Mouse (Mus musculus) lung, embryonic 16.5 days (tissue): Measurements from ENCODE around the gene Proser2. TPM values are rescaled to one million over a fixed set of nuclear protein-coding genes. Genes with fewer than 3 reads are reported as not detected.

ENCODE experiments used
- ATAC-seq: fragments of 200-750 bp; cut with Nextera tagmentation; 2 replicates; pipeline ENCODE4 v1.8.0; 2017; ENCODE audit warnings: low read depth, mild to moderate bottlenecking, moderate library complexity
- H3K27ac ChIP-seq: fragments of 300-500 bp; sonication (generic); 2 replicates; pipeline ENCODE4 v1.5.1; 2014; ENCODE audit warnings: mild to moderate bottlenecking, control low read depth, low read length
- H3K27me3 ChIP-seq: fragments of 300-500 bp; sonication (generic); 2 replicates; pipeline ENCODE4 v1.6.1; 2014; ENCODE audit warnings: low read depth, low read length, mixed read lengths; ENCODE audit not compliant: control insufficient read depth, insufficient read depth
- H3K36me3 ChIP-seq: fragments of 300-500 bp; sonication (generic); 2 replicates; pipeline ENCODE4 v1.6.1; 2014; ENCODE audit warnings: low read length; ENCODE audit not compliant: control insufficient read depth, insufficient read depth
- H3K4me1 ChIP-seq: fragments of 300-500 bp; sonication (generic); replicated peaks from 2 replicates; pipeline ENCODE4 v1.6.1; 2014; ENCODE audit warnings: low read length, mixed read lengths; ENCODE audit not compliant: control insufficient read depth, insufficient read depth
- H3K4me2 ChIP-seq: fragments of 300-500 bp; sonication (generic); 2 replicates; pipeline ENCODE4 v1.6.1; 2014; ENCODE audit warnings: low read depth, low read length, control low read depth
- H3K4me3 ChIP-seq: fragments of 300-500 bp; sonication (generic); 2 replicates; pipeline ENCODE4 v1.5.1; 2014; ENCODE audit warnings: mild to moderate bottlenecking, low read length, control low read depth
- H3K9ac ChIP-seq: fragments of 300-500 bp; sonication (generic); 2 replicates; pipeline ENCODE4 v1.6.1; 2014; ENCODE audit warnings: low read length, control low read depth
- H3K9me3 ChIP-seq: fragments of 300-500 bp; sonication (generic); 2 replicates; pipeline ENCODE4 v1.6.1; 2016; ENCODE audit warnings: low read length; ENCODE audit not compliant: control insufficient read depth
- WGBS: fragments of 180-500 bp; shearing (Covaris S2); extraction: QIAGEN DNeasy Blood & Tissue Kit; methylation state at CpG from one replicate; pipeline ENCODE4 v1.1.7; 2014; 5-methylcytosine and 5-hydroxymethylcytosine counted together
- polyA plus RNA-seq: library from polyadenylated mRNA; unstranded; fragments of >200 nt; fragmentation: Nextera tagmentation; extraction: Ambion mirVana; gene quantifications from 2 replicates; pipeline ENCODE4 v1.2.1, GENCODE M21; 2015

Gene Proser2
- 8.0 and 8.8 TPM in 2 replicates for polyA plus RNA-seq

GRCm38 (mm10) chr2:6129555-6130355 lies at the start of gene Proser2:
Proser2 (minus strand) TSS chr2:6130211.
- Histone ChIP-seq H3K9me3 (no peaks in the 10 kb centered on the region), H3K9ac (peak within 1 kb of the TSS; percentile 78), H3K4me1 (no peaks in the 10 kb centered on the region), H3K27ac (no peak within 1 kb of the TSS), H3K4me2 (peak within 1 kb of the TSS; percentile 91), H3K4me3 (peak within 1 kb of the TSS; percentile 76), H3K36me3 (no peaks in the 10 kb centered on the region), H3K27me3 (peaks cover 4% of the 10 kb centered on the region; the same call in 1 of the 2 replicates)
- under 1% methylated on average over 77 of the region's 83 CpGs for WGBS
- ATAC-seq, result peak; percentile 97

GRCm38 (mm10) chr2:6179749-6180117 lies 49.7 kb upstream of the Proser2 start:
- Histone ChIP-seq H3K27me3 (no peaks in the 10 kb centered on the region), H3K27ac (no peak overlapping the region), H3K9me3 (peaks cover 3% of the 10 kb centered on the region; the same call in 1 of the 2 replicates), H3K36me3 (no peaks in the 10 kb centered on the region), H3K4me1 (no peaks in the 10 kb centered on the region), H3K4me3 (no peak overlapping the region), H3K9ac (no peak overlapping the region), H3K4me2 (no peak overlapping the region)
- no peak for ATAC-seq
- 74% methylated on average over 1 of the region's 1 CpGs for WGBS

- Histone ChIP-seq H3K4me3 (no peak overlapping the region), H3K9ac (no peak overlapping the region), H3K27me3 (no peaks in the 10 kb centered on the region), H3K9me3 (no peaks in the 10 kb centered on the region), H3K36me3 (no peaks in the 10 kb centered on the region), H3K4me2 (no peak overlapping the region), H3K4me1 (no peaks in the 10 kb centered on the region), H3K27ac (no peak overlapping the region)
- WGBS, result 69% methylated on average over 16 of the region's 16 CpGs
- no peak for ATAC-seq
These were observed 49.1 kb upstream of the Proser2 start for GRCm38 (mm10) chr2:6178901-6179748.

- H3K4me1 ChIP-seq, result no peaks in the 10 kb centered on the region
- no peaks in the 10 kb centered on the region for H3K36me3 ChIP-seq
- no peak overlapping the region for H3K4me2 ChIP-seq
- H3K27me3 ChIP-seq, result no peaks in the 10 kb centered on the region
- no peak overlapping the region for H3K9ac ChIP-seq
- no peak overlapping the region for H3K27ac ChIP-seq
- no peak overlapping the region for H3K4me3 ChIP-seq
- 70% methylated on average over 3 of the region's 3 CpGs for WGBS
- no peaks in the 10 kb centered on the region for H3K9me3 ChIP-seq
- ATAC-seq, result no peak
These were observed 43.0 kb upstream of the Proser2 start for GRCm38 (mm10) chr2:6173013-6173412.

- Histone ChIP-seq H3K9ac (no peak overlapping the region), H3K4me1 (peaks cover 22% of the 10 kb centered on the region), H3K27me3 (no peaks in the 10 kb centered on the region), H3K9me3 (no peaks in the 10 kb centered on the region), H3K27ac (no peak overlapping the region), H3K36me3 (no peaks in the 10 kb centered on the region), H3K4me3 (no peak overlapping the region), H3K4me2 (no peak overlapping the region)
- ATAC-seq, result no peak
- 66% methylated on average over 2 of the region's 2 CpGs for WGBS
These were observed 38.5 kb upstream of the Proser2 start for GRCm38 (mm10) chr2:6168560-6168959.

GRCm38 (mm10) chr2:6167843-6168558 lies 38.0 kb upstream of the Proser2 start:
- H3K9me3 ChIP-seq, result no peaks in the 10 kb centered on the region
- no peak overlapping the region for H3K27ac ChIP-seq
- peak; percentile 5; the same call in 1 of the 2 replicates for ATAC-seq
- H3K4me2 ChIP-seq, result no peak overlapping the region
- H3K4me1 ChIP-seq, result peaks cover 28% of the 10 kb centered on the region
- no peak overlapping the region for H3K4me3 ChIP-seq
- WGBS, result 10% methylated on average over 5 of the region's 5 CpGs
- H3K9ac ChIP-seq, result no peak overlapping the region
- H3K36me3 ChIP-seq, result no peaks in the 10 kb centered on the region
- no peaks in the 10 kb centered on the region for H3K27me3 ChIP-seq

- ATAC-seq, result no peak
- Histone ChIP-seq H3K27me3 (no peaks in the 10 kb centered on the region), H3K36me3 (no peaks in the 10 kb centered on the region), H3K4me1 (peaks cover 37% of the 10 kb centered on the region), H3K4me3 (no peak overlapping the region), H3K9ac (no peak overlapping the region), H3K9me3 (no peaks in the 10 kb centered on the region), H3K4me2 (no peak overlapping the region), H3K27ac (peak overlapping the region; percentile 10; the same call in 1 of the 2 replicates)
- WGBS, result 36% methylated on average over 6 of the region's 6 CpGs
These were observed 35.8 kb upstream of the Proser2 start for GRCm38 (mm10) chr2:6165771-6166170.

- peak overlapping the region; percentile 41; the same call in 1 of the 2 replicates for H3K9ac ChIP-seq
- no peaks in the 10 kb centered on the region for H3K36me3 ChIP-seq
- H3K27ac ChIP-seq, result peak overlapping the region; percentile 41; the same call in 1 of the 2 replicates
- 21% methylated on average over 16 of the region's 16 CpGs for WGBS
- peak overlapping the region; percentile 43 for H3K4me2 ChIP-seq
- no peaks in the 10 kb centered on the region for H3K9me3 ChIP-seq
- H3K27me3 ChIP-seq, result no peaks in the 10 kb centered on the region
- peaks cover 43% of the 10 kb centered on the region for H3K4me1 ChIP-seq
- H3K4me3 ChIP-seq, result peak overlapping the region; percentile 20; the same call in 1 of the 2 replicates
- no peak for ATAC-seq
These were observed 34.7 kb upstream of the Proser2 start for GRCm38 (mm10) chr2:6164606-6165290.
